Mouse (Mus musculus) megakaryocyte, embryonic 14.5 days (primary cell): ENCODE data around the gene Egfem1.

Experiments used
- FLI1 ChIP-seq: IDR thresholded peaks from 2 replicates; pipeline ENCODE4 v1.6.1; 2012; ENCODE audit warnings: low read length, inconsistent platforms, mixed read lengths
- GATA1 ChIP-seq: IDR thresholded peaks from 3 replicates; pipeline ENCODE4 v1.6.1; 2012; ENCODE audit warnings: mixed read lengths, low read length, inconsistent platforms, borderline replicate concordance

- TF ChIP-seq GATA1 (no peak), FLI1 (no peak)
Observed at GRCm38 (mm10) chr3:29544056-29544455, 462.2 kb downstream of the Egfem1 start.
